Mouse (Mus musculus) MEL (cell line): ENCODE measurements around the gene Pdcd4. TPM values are rescaled to one million over a fixed set of nuclear protein-coding genes. Genes with fewer than 3 reads are reported as not detected.
A peak's percentile ranks its signal among the peaks of the same experiment; 100 is the strongest.

Experiments used
- DNase-seq: peaks from one replicate; pipeline ENCODE4 v3.0.0; 2011; ENCODE audit warnings: low read depth, low spot score
- H3K27ac ChIP-seq: 2 replicates; pipeline ENCODE4 v1.5.1; 2012; ENCODE audit warnings: low read depth, mild to moderate bottlenecking, control low read depth, low read length, moderate library complexity; ENCODE audit not compliant: control insufficient read depth
- H3K27me3 ChIP-seq, 2 experiments: fragments of 150-350 bp in 1 of 2; sonication (generic) in 1 of 2; 2 replicates each; pipeline ENCODE4 v1.6.1; 2012; ENCODE audit warnings: low read length in 2 of 2, mild to moderate bottlenecking in 2 of 2, improper control_type of control experiment in 1 of 2, moderate library complexity in 1 of 2; ENCODE audit not compliant: insufficient read depth in 2 of 2, control insufficient read depth in 1 of 2
- H3K36me3 ChIP-seq, 2 experiments: 2 replicates each; pipeline ENCODE4 v1.6.1; 2012 to 2014; ENCODE audit warnings: low read length in 2 of 2, improper control_type of control experiment in 1 of 2, inconsistent platforms in 1 of 2, mild to moderate bottlenecking in 1 of 2; ENCODE audit not compliant: insufficient read depth in 2 of 2, control insufficient read depth in 1 of 2
- H3K4me1 ChIP-seq, 2 experiments: fragments of 150-350 bp in 1 of 2; sonication (generic) in 1 of 2; 2 replicates each; pipeline ENCODE4 v1.6.1; 2012; ENCODE audit warnings: low read length in 2 of 2, improper control_type of control experiment in 1 of 2, mild to moderate bottlenecking in 1 of 2; ENCODE audit not compliant: insufficient read depth in 2 of 2, control insufficient read depth in 1 of 2
- H3K4me3 ChIP-seq, 2 experiments: fragments of 150-350 bp in 1 of 2; sonication (generic) in 1 of 2; 2 replicates each; pipeline ENCODE4 v1.5.1; 2012; ENCODE audit warnings: low read depth in 2 of 2, low read length in 2 of 2, mild to moderate bottlenecking in 2 of 2, moderate library complexity in 2 of 2, control low read depth in 1 of 2, improper control_type of control experiment in 1 of 2; ENCODE audit not compliant: control insufficient read depth in 1 of 2, insufficient read depth in 1 of 2
- H3K79me2 ChIP-seq: 2 replicates; pipeline ENCODE4 v1.6.1; 2012; ENCODE audit warnings: mild to moderate bottlenecking, low read length, moderate library complexity; ENCODE audit not compliant: control insufficient read depth, poor library complexity, insufficient read depth
- H3K9ac ChIP-seq: 2 replicates; pipeline ENCODE4 v1.6.1; 2012; ENCODE audit warnings: low read depth, mild to moderate bottlenecking, control low read depth, low read length, moderate library complexity; ENCODE audit not compliant: control insufficient read depth, poor library complexity, severe bottlenecking
- H3K9me3 ChIP-seq: fragments of 150-350 bp; sonication (generic); replicated peaks from 2 replicates; pipeline ENCODE4 v1.6.1; 2012; ENCODE audit warnings: mild to moderate bottlenecking, low read length, improper control_type of control experiment, moderate library complexity; ENCODE audit not compliant: insufficient read depth
- CHD1 ChIP-seq: IDR thresholded peaks from 2 replicates; pipeline ENCODE4 v1.6.1; 2012; ENCODE audit warnings: low read depth, mild to moderate bottlenecking, inconsistent platforms, low read length, improper control_type of control experiment
- CTCF ChIP-seq, 3 experiments: IDR thresholded peaks in 2 of 3; conservative IDR thresholded peaks in 1 of 3; 2 replicates each; pipeline ENCODE4 v1.5.1; 2011 to 2012; ENCODE audit warnings: low read length in 3 of 3, low read depth in 2 of 3, mild to moderate bottlenecking in 2 of 3, improper control_type of control experiment in 1 of 3, inconsistent platforms in 1 of 3, mixed read lengths in 1 of 3, moderate library complexity in 1 of 3; ENCODE audit not compliant: control insufficient read depth in 1 of 3, insufficient read depth in 1 of 3, poor library complexity in 1 of 3, severe bottlenecking in 1 of 3
- EP300 ChIP-seq, 2 experiments: IDR thresholded peaks; 2 replicates each; pipeline ENCODE4 v1.6.1; 2011; ENCODE audit warnings: improper control_type of control experiment in 2 of 2, low read length in 2 of 2, low read depth in 1 of 2, mild to moderate bottlenecking in 1 of 2
- JUND ChIP-seq: IDR thresholded peaks from 2 replicates; pipeline ENCODE4 v1.6.1; 2011; ENCODE audit warnings: low read depth, mild to moderate bottlenecking, improper control_type of control experiment, low read length
- MAFK ChIP-seq: IDR thresholded peaks from 2 replicates; pipeline ENCODE4 v1.6.1; 2011; ENCODE audit warnings: low read depth, mild to moderate bottlenecking, low read length, improper control_type of control experiment, borderline replicate concordance
- MAZ ChIP-seq: IDR thresholded peaks from 2 replicates; pipeline ENCODE4 v1.6.1; 2012; ENCODE audit warnings: low read depth, mild to moderate bottlenecking, inconsistent platforms, low read length, improper control_type of control experiment
- MEF2A ChIP-seq: IDR thresholded peaks from 2 replicates; pipeline ENCODE4 v1.6.1; 2014; ENCODE audit warnings: low read depth, mild to moderate bottlenecking, inconsistent platforms, low read length, improper control_type of control experiment; ENCODE audit not compliant: poor library complexity, insufficient replicate concordance, severe bottlenecking; ENCODE audit errors: extremely low read depth
- MXI1 ChIP-seq: IDR thresholded peaks from 2 replicates; pipeline ENCODE4 v1.6.1; 2011; ENCODE audit warnings: mild to moderate bottlenecking, low read depth, low read length, improper control_type of control experiment
- POLR2A ChIP-seq, 2 experiments: IDR thresholded peaks; 2 replicates each; pipeline ENCODE4 v1.6.1; 2011 to 2012; ENCODE audit warnings: low read length in 2 of 2, mild to moderate bottlenecking in 2 of 2, control low read depth in 1 of 2, improper control_type of control experiment in 1 of 2, low read depth in 1 of 2, moderate library complexity in 1 of 2; ENCODE audit not compliant: control insufficient read depth in 1 of 2, insufficient read depth in 1 of 2, poor library complexity in 1 of 2
- POLR2AphosphoS2 ChIP-seq: IDR thresholded peaks from 2 replicates; pipeline ENCODE4 v1.6.1; 2011; ENCODE audit warnings: low read length, improper control_type of control experiment
- POLR2AphosphoS5 ChIP-seq: IDR thresholded peaks from 2 replicates; pipeline ENCODE4 v1.6.1; 2012; ENCODE audit warnings: low read depth, borderline replicate concordance, mild to moderate bottlenecking, inconsistent platforms, low read length, moderate library complexity, mixed read lengths
- RAD21 ChIP-seq: IDR thresholded peaks from 2 replicates; pipeline ENCODE4 v1.6.1; 2011; ENCODE audit warnings: mild to moderate bottlenecking, low read depth, low read length, improper control_type of control experiment
- RCOR1 ChIP-seq: IDR thresholded peaks from 2 replicates; pipeline ENCODE4 v1.6.1; 2012; ENCODE audit warnings: low read depth, mild to moderate bottlenecking, inconsistent platforms, low read length, improper control_type of control experiment
- TCF12 ChIP-seq: IDR thresholded peaks from 2 replicates; pipeline ENCODE4 v1.6.1; 2014; ENCODE audit warnings: low read depth, mild to moderate bottlenecking, inconsistent platforms, low read length, improper control_type of control experiment, moderate library complexity
- ZC3H11A ChIP-seq: IDR thresholded peaks from 2 replicates; pipeline ENCODE4 v1.6.1; 2012; ENCODE audit warnings: low read depth, mild to moderate bottlenecking, inconsistent platforms, low read length, improper control_type of control experiment
- ZKSCAN1 ChIP-seq: IDR thresholded peaks from 2 replicates; pipeline ENCODE4 v1.6.1; 2012; ENCODE audit warnings: low read depth, mild to moderate bottlenecking, inconsistent platforms, low read length, improper control_type of control experiment, moderate library complexity
- ZMIZ1 ChIP-seq: IDR thresholded peaks from 2 replicates; pipeline ENCODE4 v1.6.1; 2012; ENCODE audit warnings: low read depth, mild to moderate bottlenecking, inconsistent platforms, low read length, improper control_type of control experiment, moderate library complexity
- polyA plus RNA-seq, 2 experiments: library from polyadenylated mRNA; stranded (reverse) in 1 of 2; unstranded in 1 of 2; fragments of >175 nt in 1 of 2; fragments of >200 nt in 1 of 2; gene quantifications; 2 replicates each; pipeline versions ENCODE4 v1.2.1 to v1.2.4; 2012; ENCODE audit warnings: low replicate concordance in 2 of 2, low read depth in 1 of 2; ENCODE audit not compliant: insufficient read length in 2 of 2, insufficient read depth in 1 of 2, missing spikeins in 1 of 2
- total RNA-seq: library from RNA; depleted of rRNA; stranded (reverse); fragments of 300-350 nt; gene quantifications from 2 replicates; pipeline ENCODE4 v1.2.3, GENCODE M21; 2012

The Pdcd4 gene
- total and polyA plus RNA-seq, 3 experiments = 30.0 to 37.6 TPM; not detected in 1

DNA sequence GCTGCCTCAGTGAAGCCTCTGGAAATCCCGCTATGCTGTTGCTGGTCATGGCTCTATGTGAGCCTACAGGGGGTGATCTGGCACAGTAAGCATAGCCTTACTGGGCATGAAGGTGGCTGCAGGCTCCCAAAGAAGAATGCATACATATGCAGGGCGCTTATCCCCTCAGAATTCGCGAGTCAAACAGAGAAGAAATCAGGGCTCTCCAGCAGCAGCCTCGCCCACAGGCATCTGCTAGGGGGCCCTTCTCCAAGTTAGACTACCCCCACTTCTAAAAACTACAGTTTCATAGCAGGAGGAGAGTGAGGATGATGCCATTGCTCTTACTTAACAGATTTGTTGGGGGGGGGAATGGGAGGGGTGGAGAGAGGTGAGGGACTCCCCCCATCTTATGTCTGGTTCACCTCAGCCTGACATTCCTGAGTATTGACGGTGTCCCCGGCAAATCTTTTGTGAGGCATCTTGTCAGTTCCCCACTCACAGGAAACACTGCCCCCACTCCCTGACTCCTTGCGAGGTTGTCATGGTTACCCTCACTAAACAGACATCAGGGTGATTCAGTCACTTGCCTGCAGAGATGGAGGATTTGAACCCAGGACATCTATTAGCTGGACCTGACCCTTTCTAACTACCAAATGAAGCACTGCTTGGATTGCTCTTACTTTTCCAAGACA lies 29.3 kb upstream of the Pdcd4 start:
- Histone ChIP-seq H3K9ac (no peak overlapping the region), H3K27me3 (no peaks in the 10 kb centered on the region), H3K27ac (no peak overlapping the region), H3K9me3 (no peaks in the 10 kb centered on the region), H3K4me3 (no peak overlapping the region), H3K4me1 (no peaks in the 10 kb centered on the region), H3K79me2 (no peaks in the 10 kb centered on the region), H3K36me3 (no peaks in the 10 kb centered on the region; a peak in 1 of 4 replicates)
- TF ChIP-seq MAZ (no peak), TCF12 (no peak), MAFK (no peak), JUND (no peak), ZKSCAN1 (no peak), MXI1 (no peak), CHD1 (no peak), MEF2A (no peak), POLR2AphosphoS2 (no peak), POLR2A (IDR thresholded peaks at IDR 0.05; ENCODE audit: control insufficient read depth in 1 of 2, insufficient read depth in 1 of 2, low read depth in 1 of 2, low read length in 2 of 2, poor library complexity in 1 of 2) (no peak), EP300 (IDR thresholded peaks at IDR 0.05; ENCODE audit: low read depth in 1 of 2, low read length in 2 of 2) (no peak), RCOR1 (no peak)
- DNase-seq = no peak

DNA sequence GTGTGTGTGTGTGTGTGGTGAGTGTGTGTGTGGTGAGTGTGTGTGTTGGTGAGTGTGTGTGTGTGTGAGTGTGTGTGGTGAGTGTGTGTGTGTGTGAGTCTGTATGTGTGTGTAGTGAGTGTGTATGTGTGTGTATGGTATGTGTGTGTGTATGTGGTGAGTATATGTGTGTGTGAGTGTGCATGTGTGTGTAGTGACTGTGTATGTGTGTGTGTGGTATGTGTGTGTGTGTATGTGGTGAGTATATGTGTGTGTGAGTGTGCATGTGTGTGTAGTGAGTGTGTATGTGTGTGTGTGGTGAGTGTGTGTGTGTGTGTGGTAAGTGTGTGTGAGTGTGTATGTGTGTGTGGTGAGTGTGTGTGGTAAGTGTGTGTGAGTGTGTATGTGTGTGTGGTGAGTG lies 24.8 kb upstream of the Pdcd4 start:
- peaks cover 4 to 15% of the 10 kb centered on the region in 2 experiments for H3K4me1 ChIP-seq
- no peak overlapping the region for H3K4me3 ChIP-seq
- no peaks in the 10 kb centered on the region for H3K9me3 ChIP-seq

More for the DNA sequence above, 24.8 kb upstream of the Pdcd4 start:
- H3K27me3 ChIP-seq = no peaks in the 10 kb centered on the region
- DNase-seq = no peak
- peaks cover 0 to 12% of the 10 kb centered on the region in 2 experiments; a peak in 3 of 4 replicates for H3K36me3 ChIP-seq
- H3K9ac ChIP-seq = no peak overlapping the region
- no peaks in the 10 kb centered on the region for H3K79me2 ChIP-seq
- TF ChIP-seq RAD21 (no peak), CTCF (IDR thresholded peaks at IDR 0.05 in 2 of 3, conservative IDR thresholded peaks at IDR 0.05 in 1 of 3; ENCODE audit: control insufficient read depth in 1 of 3, insufficient read depth in 1 of 3, low read depth in 2 of 3, low read length in 3 of 3, poor library complexity in 1 of 3, severe bottlenecking in 1 of 3) (no peak), POLR2AphosphoS5 (peak; percentile 93; the same call in 1 of the 2 replicates), EP300 (IDR thresholded peaks at IDR 0.05; ENCODE audit: low read depth in 1 of 2, low read length in 2 of 2) (no peak), ZKSCAN1 (no peak), ZC3H11A (no peak), ZMIZ1 (no peak)
- no peak overlapping the region for H3K27ac ChIP-seq
